Mouse (Mus musculus) stomach, postnatal 0 days (tissue): ENCODE results near the gene Lrrc59. TPM values are rescaled to one million over a fixed set of nuclear protein-coding genes. Genes with fewer than 3 reads are reported as not detected.
"Not testable (repeated sequence)": the region's sequence is repeated elsewhere in the genome, so short reads cannot be mapped to it uniquely, and the experiment has no call there.

ENCODE experiments used
- ATAC-seq: fragments of 200-750 bp; cut with Nextera tagmentation; 2 replicates; pipeline ENCODE4 v1.8.0; 2017; ENCODE audit not compliant: low FRiP score, low TSS enrichment
- DNase-seq: peaks from one replicate; pipeline ENCODE4 v3.0.0-alpha.2; 2016; ENCODE audit warnings: low spot score
- H3K27ac ChIP-seq: fragments of 300-500 bp; sonication (generic); replicated peaks from 2 replicates; pipeline ENCODE4 v1.5.1; 2014; ENCODE audit warnings: mild to moderate bottlenecking, control low read depth
- H3K27me3 ChIP-seq: fragments of 300-500 bp; sonication (generic); 2 replicates; pipeline ENCODE4 v1.6.1; 2014; ENCODE audit warnings: low read length; ENCODE audit not compliant: control insufficient read depth, insufficient read depth
- H3K36me3 ChIP-seq: fragments of 300-500 bp; sonication (generic); 2 replicates; pipeline ENCODE4 v1.6.1; 2014; ENCODE audit warnings: low read length, mixed read lengths; ENCODE audit not compliant: control insufficient read depth, insufficient read depth
- H3K4me1 ChIP-seq: fragments of 300-500 bp; sonication (generic); replicated peaks from 2 replicates; pipeline ENCODE4 v1.6.1; 2014; ENCODE audit warnings: antibody characterized with exemption; ENCODE audit not compliant: control insufficient read depth, insufficient read depth
- H3K4me2 ChIP-seq: fragments of 300-500 bp; sonication (generic); replicated peaks from 2 replicates; pipeline ENCODE4 v1.6.1; 2014; ENCODE audit warnings: low read depth, mild to moderate bottlenecking, control low read depth, moderate library complexity
- H3K4me3 ChIP-seq: fragments of 300-500 bp; sonication (generic); 2 replicates; pipeline ENCODE4 v1.5.1; 2014; ENCODE audit warnings: low read depth, low read length, control low read depth
- H3K9ac ChIP-seq: fragments of 300-500 bp; sonication (generic); 2 replicates; pipeline ENCODE4 v1.6.1; 2014; ENCODE audit warnings: mild to moderate bottlenecking, low read length, control low read depth, mixed read lengths
- H3K9me3 ChIP-seq: fragments of 300-500 bp; sonication (generic); 2 replicates; pipeline ENCODE4 v1.6.1; 2016; ENCODE audit warnings: low read length; ENCODE audit not compliant: control insufficient read depth
- CTCF ChIP-seq: IDR thresholded peaks from 2 replicates; pipeline ENCODE4 v1.5.1; 2016; ENCODE audit warnings: antibody characterized with exemption, low read depth, mild to moderate bottlenecking, moderate library complexity
- EP300 ChIP-seq: optimal IDR thresholded peaks from 2 replicates; pipeline ENCODE3; 2016; ENCODE audit warnings: antibody characterized with exemption
- WGBS: fragments of 180-500 bp; shearing (Covaris S2); extraction: QIAGEN DNeasy Blood & Tissue Kit; methylation state at CpG from one replicate; pipeline ENCODE4 v1.1.7; 2014; 5-methylcytosine and 5-hydroxymethylcytosine counted together
- polyA plus RNA-seq: library from polyadenylated mRNA; unstranded; fragments of >200 nt; fragmentation: Nextera tagmentation; extraction: Ambion mirVana; gene quantifications from 2 replicates; pipeline ENCODE4 v1.2.1, GENCODE M21; 2015

Gene Lrrc59
- polyA plus RNA-seq, 1 experiment from 2014 or later: 109 TPM

DNA sequence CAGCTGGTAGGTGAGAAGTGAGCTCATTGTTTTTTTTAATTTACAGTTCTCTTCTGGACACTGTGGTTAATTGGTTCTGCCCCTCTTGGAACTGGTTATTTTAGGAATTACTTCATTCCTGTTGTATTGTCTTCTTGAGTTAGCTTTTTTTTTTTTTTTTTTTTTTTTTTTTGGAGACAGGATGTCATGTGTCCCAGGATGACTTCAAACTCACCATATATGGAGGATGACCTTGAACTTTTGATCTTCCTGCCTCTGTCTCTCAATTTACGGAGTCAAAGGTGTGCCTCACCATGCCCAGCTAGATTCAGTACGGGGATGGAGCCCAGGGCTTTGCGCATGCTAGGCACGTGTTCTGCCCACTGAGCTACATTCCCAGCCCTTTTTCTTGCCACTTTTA lies 52.1 kb downstream of the Lrrc59 start:
- H3K27me3 ChIP-seq: no peaks in the 10 kb centered on the region
- no peaks in the 10 kb centered on the region for H3K4me1 ChIP-seq
- no peak overlapping the region for H3K9ac ChIP-seq
- no peak overlapping the region for H3K4me2 ChIP-seq
- DNase-seq (no peak), ATAC-seq (no peak)
- H3K27ac ChIP-seq: no peak overlapping the region
- H3K4me3 ChIP-seq: no peak overlapping the region
- no peaks in the 10 kb centered on the region for H3K36me3 ChIP-seq
- no peaks in the 10 kb centered on the region for H3K9me3 ChIP-seq
- TF ChIP-seq CTCF (no peak), EP300 (no peak)
- WGBS: 70% methylated on average over 4 of the region's 4 CpGs

DNA sequence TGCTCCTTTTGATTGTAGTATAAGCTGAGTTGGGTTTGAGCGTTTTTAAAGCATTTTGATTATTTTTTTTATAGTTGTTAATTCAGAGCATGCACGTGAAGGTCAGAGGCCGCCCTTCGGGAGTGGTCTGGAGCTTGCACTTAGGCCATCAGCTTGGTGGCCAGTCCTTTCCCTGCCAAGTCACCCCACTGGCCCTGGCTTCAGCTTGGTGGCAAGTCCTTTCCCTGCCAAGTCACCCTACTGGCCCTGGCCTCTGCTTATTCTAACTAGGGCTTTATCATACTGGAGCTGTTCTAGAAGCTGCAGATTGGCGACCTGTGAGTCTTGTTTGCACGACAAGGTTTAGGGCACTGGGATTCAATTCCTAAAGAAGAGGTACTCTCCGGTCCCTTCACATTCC lies 52.9 kb downstream of the Lrrc59 start:
- 79% methylated on average over 7 of the region's 7 CpGs for WGBS
- Histone ChIP-seq H3K9me3 (no peaks in the 10 kb centered on the region), H3K27ac (no peak overlapping the region), H3K27me3 (no peaks in the 10 kb centered on the region), H3K36me3 (no peaks in the 10 kb centered on the region), H3K4me2 (no peak overlapping the region), H3K4me1 (no peaks in the 10 kb centered on the region), H3K9ac (no peak overlapping the region), H3K4me3 (no peak overlapping the region)
- no peak for TF ChIP-seq CTCF
- no peak for TF ChIP-seq EP300
- DNase-seq (no peak), ATAC-seq (no peak)

DNA sequence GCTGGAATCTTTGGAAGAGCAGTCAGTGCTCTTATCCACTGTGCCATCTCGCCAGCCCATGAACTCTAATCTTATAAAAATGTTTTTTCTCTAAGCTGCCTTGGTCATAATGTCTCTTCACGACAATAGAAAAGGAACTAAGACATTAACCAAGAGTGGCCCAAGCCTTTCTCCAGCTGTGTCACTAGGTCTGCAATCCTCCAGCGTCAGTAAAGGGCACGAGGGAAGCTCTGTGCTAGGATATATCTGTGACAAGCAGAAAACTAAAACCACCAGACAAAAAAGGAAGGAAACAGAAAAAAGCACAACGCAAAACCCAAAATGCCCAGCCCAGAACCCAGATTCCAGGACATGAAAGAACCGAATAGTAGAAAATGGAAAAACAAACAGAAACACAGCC lies 57.6 kb downstream of the Lrrc59 start:
- 78% methylated on average over 6 of the region's 6 CpGs for WGBS
- no peak for DNase-seq
- H3K4me3 ChIP-seq: no peak overlapping the region

DNA sequence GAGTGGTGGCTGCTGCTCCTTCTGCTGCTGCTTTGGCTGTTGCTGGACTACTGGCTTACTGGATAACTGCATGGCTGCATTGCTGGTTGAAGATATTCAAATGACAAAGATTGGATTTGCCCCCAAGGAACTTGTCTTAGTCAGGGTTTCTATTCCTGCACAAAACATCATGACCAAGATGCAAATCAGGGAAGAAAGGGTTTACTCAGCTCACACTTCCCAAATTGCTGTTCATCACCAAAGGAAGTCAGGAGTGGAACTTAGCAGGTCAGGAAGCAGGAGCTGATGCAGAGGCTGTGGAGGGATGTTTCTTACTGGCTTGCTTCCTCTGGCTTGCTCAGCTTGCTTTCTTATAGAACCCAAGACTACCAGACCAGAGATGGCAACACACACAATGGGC lies 62.9 kb downstream of the Lrrc59 start:
- not testable (repeated sequence) for H3K4me2 ChIP-seq, DNase-seq, H3K27me3 ChIP-seq, H3K4me1 ChIP-seq, H3K27ac ChIP-seq, ATAC-seq, H3K4me3 ChIP-seq, H3K36me3 ChIP-seq, H3K9ac ChIP-seq, H3K9me3 ChIP-seq

More for the DNA sequence above, 57.6 kb downstream of the Lrrc59 start:
- H3K27me3 ChIP-seq: no peaks in the 10 kb centered on the region
- no peaks in the 10 kb centered on the region for H3K9me3 ChIP-seq
- no peak overlapping the region for H3K9ac ChIP-seq
- no peaks in the 10 kb centered on the region for H3K36me3 ChIP-seq
- no peak overlapping the region for H3K27ac ChIP-seq
- TF ChIP-seq EP300 (no peak), CTCF (no peak)
- no peaks in the 10 kb centered on the region for H3K4me1 ChIP-seq
- ATAC-seq: no peak
- no peak overlapping the region for H3K4me2 ChIP-seq

Other genes with a start within 250 kb of the Lrrc59 start
- gene Abcc3, start 236.8 kb upstream of the Lrrc59 start, polyA plus RNA-seq: 25.3 and 31.4 TPM in 2 replicates
- gene Cacna1g, start 155.6 kb upstream of the Lrrc59 start, polyA plus RNA-seq: 1.8 and 2.0 TPM in 2 replicates
- 0.05 and 0.18 TPM in 2 replicates for gene Spata20, start 143.6 kb upstream of the Lrrc59 start, polyA plus RNA-seq
- 53.4 and 60.1 TPM in 2 replicates for gene Epn3, start 129.8 kb upstream of the Lrrc59 start, polyA plus RNA-seq
- 1.4 and 1.9 TPM in 2 replicates for gene Mycbpap, start 108.0 kb upstream of the Lrrc59 start, polyA plus RNA-seq
- 3.4 and 3.8 TPM in 2 replicates for gene Rsad1, start 80.5 kb upstream of the Lrrc59 start, polyA plus RNA-seq
- gene Chad, start 64.7 kb upstream of the Lrrc59 start, polyA plus RNA-seq: 80.8 and 87.5 TPM in 2 replicates
- 2.5 and 3.0 TPM in 2 replicates for gene Acsf2, start 27.9 kb upstream of the Lrrc59 start, polyA plus RNA-seq
- 123 and 124 TPM in 2 replicates for gene Mrpl27, start 24.0 kb downstream of the Lrrc59 start, polyA plus RNA-seq
- 2.7 and 3.4 TPM in 2 replicates for gene Eme1, start 24.2 kb downstream of the Lrrc59 start, polyA plus RNA-seq
- gene Xylt2, start 47.7 kb downstream of the Lrrc59 start, polyA plus RNA-seq: 8.4 and 8.6 TPM in 2 replicates
- gene Gm11541, start 74.7 kb downstream of the Lrrc59 start, polyA plus RNA-seq: 0.11 and 0.15 TPM in 2 replicates
- gene Cdc34b, start 112.0 kb downstream of the Lrrc59 start, polyA plus RNA-seq: not detected in 2 replicates
- gene Tmem92, start 152.9 kb downstream of the Lrrc59 start, polyA plus RNA-seq: not detected in 2 replicates